Mouse (Mus musculus) adrenal gland (tissue): ENCODE results near the gene Gna12.

Experiments
- intact Hi-C: fragments of 180-260 bp; cut with DNase I; formaldehyde crosslinking; loops from one replicate; pipeline ENCODE4 v1.15.1; 2025
- long read RNA-seq, 2 experiments: library from polyadenylated mRNA; unstranded; transcript quantifications; one replicate each; pipeline ENCODE4 v2.0.0; 2020; ENCODE audit warnings: borderline replicate concordance in 1 of 2; ENCODE audit not compliant: insufficient replicate concordance in 1 of 2

Gna12 gene
- long read RNA-seq, experiment 1, partial matches to known transcripts: 0 of 15 reads
- long read RNA-seq, experiment 1, other reads (novel, unspliced or antisense): 13 of 15 reads
- long read RNA-seq, experiment 2, partial matches to known transcripts: 0 of 9 reads
- long read RNA-seq, experiment 2, other reads (novel, unspliced or antisense): 7 of 9 reads

DNA sequence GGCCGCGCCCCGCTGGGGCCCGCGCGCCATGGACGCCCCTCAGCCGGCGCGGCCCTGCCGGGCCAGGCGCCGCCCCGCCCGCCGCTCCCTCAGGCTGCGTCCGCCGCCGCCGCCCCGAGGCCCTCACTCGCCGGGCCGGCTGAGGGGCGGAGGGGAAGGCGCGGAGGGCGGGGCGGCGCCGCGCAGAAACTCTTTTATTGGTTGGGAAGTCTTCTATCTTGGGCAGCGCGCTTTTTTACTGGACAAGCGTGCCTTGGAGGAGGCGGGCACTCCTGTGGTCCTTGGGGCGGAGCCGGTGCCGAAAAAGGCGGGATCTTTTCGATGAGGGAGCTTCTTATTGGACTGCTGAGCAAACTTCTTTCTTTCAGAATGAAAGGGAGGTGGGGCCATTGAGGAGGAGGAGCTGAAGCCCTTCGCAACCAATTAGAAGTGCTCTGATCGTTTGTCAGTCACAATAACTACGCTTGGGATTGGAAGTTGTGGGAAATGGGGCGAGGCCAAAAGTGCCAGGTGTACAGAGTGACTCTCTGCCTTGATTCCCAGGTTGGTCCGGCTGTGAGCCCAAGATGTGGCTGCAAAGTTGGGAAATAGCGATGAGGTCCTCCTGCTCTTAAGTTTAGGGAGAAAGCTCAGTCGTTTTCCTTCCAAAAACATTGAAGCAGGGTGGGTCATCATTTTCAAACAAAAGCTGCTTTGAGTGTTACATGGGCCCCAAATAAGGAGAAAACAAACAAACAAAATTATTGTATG lies at the start of gene Gna12:
TSS of gene Gna12 (minus strand) at position 118 of the 750 bp plus-strand sequence.
- intact Hi-C loops: no loop called here

GRCm38 (mm10) chr5:140878644-140879043 lies 48.4 kb upstream of the Gna12 start:
- intact Hi-C loops: loop anchor here (10.0 kb wide), 1 partner anchor 196 kb away; no protein-coding TSS in a partner anchor

DNA sequence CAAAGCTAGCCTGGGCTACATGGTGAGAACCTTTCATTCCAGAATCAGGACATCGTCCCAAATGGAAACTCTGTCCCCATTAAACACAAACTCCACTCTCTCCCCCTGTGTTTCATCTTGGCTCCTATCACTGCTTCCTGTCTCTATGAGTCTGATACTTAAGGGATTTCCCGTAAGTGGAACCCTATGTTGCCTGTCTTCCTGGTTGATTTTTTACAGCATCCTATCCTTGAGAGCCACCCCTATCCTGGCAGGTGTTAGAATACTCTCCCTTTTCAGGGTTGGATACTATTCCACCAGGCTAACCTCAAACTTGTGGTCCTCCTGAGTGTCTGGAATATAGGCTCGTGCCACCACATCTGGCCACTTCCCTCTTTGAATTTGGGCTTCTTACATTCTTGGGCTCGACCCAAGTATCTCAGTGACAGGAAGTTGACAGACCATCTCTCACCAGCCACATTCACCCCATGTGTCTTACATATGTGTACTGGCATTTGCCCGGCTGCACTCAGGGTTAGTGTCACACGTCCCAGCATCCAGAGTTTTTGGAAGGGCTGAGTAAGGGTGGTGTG lies 43.6 kb upstream of the Gna12 start:
- intact Hi-C loops: loop anchor here (10.0 kb wide), 1 partner anchor 201 kb away; no protein-coding TSS in a partner anchor

DNA sequence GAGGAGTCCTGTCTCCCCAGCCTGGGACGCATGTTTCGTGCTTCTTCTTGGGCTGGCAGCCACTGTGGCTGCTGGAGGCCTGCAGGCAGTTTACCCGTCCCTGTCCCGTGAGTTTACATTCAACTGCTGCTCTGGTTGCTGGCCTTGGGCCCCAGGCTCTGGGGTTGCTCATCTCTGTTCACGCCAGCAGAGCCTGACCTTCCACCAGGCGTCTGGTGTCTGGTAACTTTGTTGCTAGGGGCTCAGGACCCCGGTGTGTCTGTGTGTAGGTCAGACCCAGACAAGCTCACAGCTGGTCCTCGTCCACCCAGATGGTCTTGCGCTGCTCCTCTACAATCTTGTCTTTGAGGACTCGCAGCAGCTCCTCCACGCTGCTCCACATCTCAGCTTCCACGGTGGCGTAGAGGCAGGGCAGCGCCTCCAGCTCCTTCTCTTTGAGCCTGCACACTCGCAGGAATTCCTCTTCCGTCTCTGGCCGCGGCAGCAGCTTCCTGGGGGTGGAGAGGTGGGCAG lies 42.9 kb upstream of the Gna12 start:
- intact Hi-C loops: loop anchor here (10.0 kb wide), 1 partner anchor 202 kb away; no protein-coding TSS in a partner anchor

GRCm38 (mm10) chr5:140872532-140873038 lies 42.4 kb upstream of the Gna12 start:
- intact Hi-C loops: loop anchor here (10.0 kb wide), 1 partner anchor 202 kb away; no protein-coding TSS in a partner anchor

- intact Hi-C loops: loop anchor here (10.0 kb wide), 1 partner anchor 204 kb away; no protein-coding TSS in a partner anchor
These were observed 41.0 kb upstream of the Gna12 start for GRCm38 (mm10) chr5:140871241-140871640.

- intact Hi-C loops: loop anchor here (5.0 kb wide), 1 partner anchor 93 kb away; no protein-coding TSS in a partner anchor
These were observed 38.8 kb upstream of the Gna12 start for GRCm38 (mm10) chr5:140869034-140869433.

DNA sequence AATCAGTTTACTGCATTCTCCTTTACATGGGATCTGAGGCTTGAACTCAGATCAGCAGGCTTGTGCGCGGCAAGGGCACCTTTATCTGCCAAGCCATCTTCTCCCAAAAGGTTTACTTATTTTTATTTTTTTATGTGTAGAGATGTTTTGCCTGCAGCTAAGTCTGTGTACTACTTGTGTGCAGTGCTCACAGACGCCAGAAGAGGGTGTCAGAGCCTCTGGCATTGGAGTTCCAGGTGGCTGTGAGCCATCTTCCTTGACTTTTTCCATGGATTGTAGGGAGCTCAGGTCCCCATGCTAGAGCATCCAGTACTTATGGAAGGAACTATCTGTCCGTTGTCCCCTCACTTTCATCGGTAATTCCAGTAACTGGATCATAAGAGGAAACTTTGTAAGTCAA lies 29.5 kb upstream of the Gna12 start:
- intact Hi-C loops: no loop called here

DNA sequence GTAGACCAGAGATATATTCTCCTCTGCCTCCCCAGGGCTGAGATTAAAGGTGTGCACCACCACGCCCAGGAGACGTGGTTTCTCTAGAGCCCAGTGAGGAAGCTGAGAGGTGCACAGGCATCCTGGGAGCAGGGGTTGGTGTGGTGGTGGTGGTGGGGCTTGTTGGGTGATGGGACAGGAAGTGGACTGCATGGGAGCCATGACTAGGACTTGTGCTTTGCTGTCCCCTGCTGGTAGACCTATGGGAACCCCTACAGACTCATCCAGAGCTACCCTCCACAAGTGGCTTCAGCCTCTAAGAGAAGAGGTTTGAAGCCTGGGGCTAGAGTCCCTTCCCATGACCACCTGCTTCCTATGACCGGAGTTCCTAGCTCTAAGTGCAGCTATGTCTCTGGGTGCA lies 28.1 kb upstream of the Gna12 start:
- intact Hi-C loops: no loop called here

DNA sequence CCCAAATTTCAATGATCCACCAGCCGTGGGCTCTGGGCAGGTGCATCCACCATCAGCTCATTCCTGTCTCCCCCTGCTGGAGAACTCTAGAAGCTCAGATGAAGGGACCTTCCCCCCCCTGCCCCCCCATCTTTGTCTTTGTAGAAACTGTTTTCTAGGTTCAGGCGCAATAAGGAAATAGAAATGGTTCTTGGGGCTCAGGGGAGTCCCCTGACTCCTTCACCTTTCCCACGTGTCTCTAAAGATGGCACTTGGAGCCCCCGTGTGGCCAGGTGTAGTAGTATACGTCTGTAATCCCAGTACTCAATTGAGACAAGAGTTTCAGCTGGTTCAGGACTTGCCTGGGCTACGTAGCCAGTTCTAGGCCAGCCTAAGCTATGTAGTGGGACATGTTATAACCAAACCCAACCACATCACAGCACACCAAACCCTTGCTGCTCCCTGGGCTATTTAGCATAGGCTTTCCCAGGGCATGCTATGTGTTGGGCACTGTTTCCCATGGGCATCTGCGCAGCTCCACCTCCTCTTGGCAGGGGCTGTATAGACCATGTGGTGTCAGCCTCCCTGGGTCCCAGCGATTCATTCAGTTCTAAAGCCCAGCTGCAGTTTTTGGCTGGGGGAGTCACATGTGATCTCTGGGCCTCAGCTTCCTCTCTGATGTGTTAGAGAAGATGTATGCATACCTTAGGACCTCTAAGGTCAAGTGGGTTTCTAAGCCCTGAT lies 27.4 kb upstream of the Gna12 start:
- intact Hi-C loops: no loop called here

DNA sequence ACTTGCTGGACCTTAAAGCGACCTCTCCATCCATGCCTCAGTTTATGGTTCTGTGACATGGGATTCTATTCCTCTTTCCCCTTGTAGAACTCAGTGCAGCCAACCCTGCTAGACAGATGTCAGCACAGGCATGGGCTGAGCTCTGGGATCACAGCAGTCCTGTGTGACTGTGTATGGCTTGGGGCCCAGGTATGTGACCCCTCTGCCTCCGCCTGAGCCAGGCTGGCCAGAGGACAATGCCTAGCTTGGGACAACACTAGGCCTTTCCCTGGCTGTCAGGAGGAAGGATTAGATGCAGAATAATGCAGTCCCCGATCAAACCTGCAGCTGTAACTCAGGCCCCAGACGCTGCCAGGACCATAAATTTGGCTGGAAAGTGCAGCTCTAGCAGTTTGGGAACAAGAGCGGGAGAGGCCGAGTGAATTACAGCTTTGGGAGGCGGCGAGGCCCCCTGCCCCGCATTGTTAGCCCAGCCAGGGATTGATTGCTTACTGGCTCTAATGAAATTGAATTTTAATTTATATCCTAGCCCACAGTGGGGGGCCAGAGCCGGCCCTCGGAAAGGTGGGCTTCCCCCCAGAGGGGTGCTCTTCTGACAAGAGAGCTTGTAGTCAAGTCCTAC lies 25.8 kb upstream of the Gna12 start:
- intact Hi-C loops: no loop called here

- intact Hi-C loops: no loop called here
These were observed 24.5 kb upstream of the Gna12 start for GRCm38 (mm10) chr5:140854700-140855099.

GRCm38 (mm10) chr5:140853723-140854122 lies 23.5 kb upstream of the Gna12 start:
- intact Hi-C loops: no loop called here

- intact Hi-C loops: no loop called here
These were observed 22.3 kb upstream of the Gna12 start for GRCm38 (mm10) chr5:140852435-140852996.

DNA sequence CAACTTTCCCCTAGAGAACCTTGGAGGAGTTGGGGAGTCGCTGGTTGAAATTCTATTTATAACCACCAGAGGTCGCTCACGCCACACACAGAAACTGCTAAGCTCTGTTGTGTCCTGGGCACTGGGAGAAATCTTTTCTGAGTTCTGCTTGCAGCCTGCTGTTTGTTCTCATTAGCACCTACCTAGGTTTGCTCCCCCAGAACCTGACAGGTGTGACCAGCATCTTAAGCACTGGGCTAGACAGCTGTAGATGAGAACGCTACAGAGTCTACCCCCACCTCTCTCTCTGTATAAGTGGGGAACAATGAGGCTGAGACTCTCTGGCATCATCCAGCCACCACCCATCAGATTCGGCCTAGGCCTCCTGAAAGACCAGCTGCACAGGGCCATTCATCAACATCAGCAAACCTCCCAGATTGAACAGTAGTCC lies 17.1 kb upstream of the Gna12 start:
- intact Hi-C loops: no loop called here

DNA sequence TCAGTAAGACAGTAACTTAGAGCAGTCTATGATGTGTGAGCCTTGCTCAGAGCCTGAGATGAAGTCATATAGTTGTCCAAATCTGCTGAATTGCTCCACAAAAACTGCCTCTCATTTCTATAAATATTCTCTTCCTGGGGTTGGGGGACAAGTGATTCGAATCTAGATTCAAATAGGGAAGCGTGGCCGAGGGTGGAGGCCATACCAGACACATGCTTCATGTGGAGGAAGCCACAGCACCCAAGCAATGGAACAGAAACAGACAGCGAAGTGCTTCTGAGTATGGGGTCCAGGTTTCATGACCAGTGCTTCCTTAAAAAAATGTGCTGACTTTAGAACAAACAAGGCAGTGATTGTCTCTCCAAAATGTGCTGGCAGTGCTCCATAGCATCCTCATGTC lies 11.7 kb upstream of the Gna12 start:
- intact Hi-C loops: no loop called here

GRCm38 (mm10) chr5:140831064-140831431 lies 817 bp upstream of the Gna12 start:
- intact Hi-C loops: no loop called here

GRCm38 (mm10) chr5:140829911-140830294 lies 328 bp downstream of the Gna12 start:
- intact Hi-C loops: loop anchor here (5.0 kb wide), 1 partner anchor 63 kb away; no protein-coding TSS in a partner anchor

GRCm38 (mm10) chr5:140829081-140829910 lies 935 bp downstream of the Gna12 start:
- intact Hi-C loops: loop anchor here (5.0 kb wide), 1 partner anchor 62 kb away; no protein-coding TSS in a partner anchor
